Mouse (Mus musculus): ENCODE data around the gene Gm7544.
"Not testable (repeated sequence)": the region's sequence is repeated elsewhere in the genome, so short reads cannot be mapped to it uniquely, and the experiment has no call there.

Gm7544 gene

DNA sequence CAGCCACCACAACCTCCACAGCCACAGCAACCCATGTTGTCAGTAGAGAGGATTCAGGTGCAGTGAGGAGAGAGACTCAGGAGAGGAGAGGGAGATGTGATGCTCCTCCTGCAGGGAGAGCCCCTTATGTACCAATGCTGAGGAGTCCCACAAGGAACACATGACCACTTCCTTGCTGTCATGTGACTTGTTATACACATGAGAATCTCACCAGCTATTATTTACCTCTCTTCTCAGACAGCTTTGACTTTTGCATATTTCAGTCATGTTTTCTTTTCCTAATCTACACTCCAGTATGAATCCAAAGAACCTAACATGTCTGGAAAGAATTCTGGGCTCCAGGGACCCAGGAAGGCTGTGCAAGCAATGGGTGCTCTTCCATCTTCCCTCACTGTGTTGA is at the start of gene Gm7544:
TSS of gene Gm7544 (minus strand) at position 101 of the 400 bp plus-strand sequence.
- DNase-seq (ENCODE audit: inconsistent age in 2 of 2, low spot score in 1 of 2) = not testable (repeated sequence)

DNA sequence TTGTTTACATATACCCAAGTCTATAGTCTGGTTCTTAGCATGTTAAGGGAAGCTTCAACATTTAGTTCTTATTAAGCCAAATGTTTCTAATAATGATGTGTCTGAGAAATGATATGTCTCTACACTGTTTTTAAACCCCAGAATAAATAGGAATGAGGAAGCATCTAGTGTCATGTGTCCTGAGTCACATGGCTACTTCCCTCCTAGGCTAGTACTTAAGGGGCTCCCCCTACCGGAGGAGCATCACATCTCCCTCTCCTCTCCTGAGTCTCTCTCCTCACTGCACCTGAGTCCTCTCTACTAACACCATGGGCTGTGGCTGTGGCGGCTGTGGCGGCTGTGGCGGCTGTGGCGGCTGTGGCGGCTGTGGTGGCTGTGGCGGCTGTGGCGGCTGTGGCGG is 44.5 kb upstream of the Gm7544 start, which contains the start of gene Gm47959:
TSS of gene Gm47959 (plus strand) at position 243 of the 400 bp plus-strand sequence.
- not testable (repeated sequence) for DNase-seq (ENCODE audit: inconsistent age in 2 of 2, low spot score in 1 of 2)

DNA sequence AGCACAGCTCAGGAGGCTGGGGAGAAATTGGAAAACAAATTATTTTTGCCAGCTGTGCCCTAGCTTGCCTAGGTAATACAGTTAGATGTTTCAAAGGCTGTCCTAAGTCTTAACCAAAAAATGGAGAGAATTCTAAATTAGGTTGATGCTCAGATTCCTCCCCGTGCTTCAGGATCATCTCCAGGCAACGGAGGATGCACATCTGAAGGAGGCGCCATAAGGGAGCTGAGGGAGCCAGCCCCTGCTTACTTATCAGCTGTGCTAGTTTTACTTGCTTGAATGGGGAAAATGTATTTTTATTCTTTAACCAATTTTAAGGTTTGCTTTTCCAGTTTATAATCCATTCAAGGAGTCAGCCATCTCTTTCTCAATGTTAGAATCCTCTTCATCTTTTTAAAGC is 38.1 kb upstream of the Gm7544 start:
- no peak for DNase-seq (ENCODE audit: inconsistent age in 2 of 2, low spot score in 1 of 2)

GRCm38 (mm10) chr1:82992093-82992492 is 36.3 kb upstream of the Gm7544 start:
- no peak for DNase-seq (ENCODE audit: inconsistent age in 2 of 2, low spot score in 1 of 2)

DNA sequence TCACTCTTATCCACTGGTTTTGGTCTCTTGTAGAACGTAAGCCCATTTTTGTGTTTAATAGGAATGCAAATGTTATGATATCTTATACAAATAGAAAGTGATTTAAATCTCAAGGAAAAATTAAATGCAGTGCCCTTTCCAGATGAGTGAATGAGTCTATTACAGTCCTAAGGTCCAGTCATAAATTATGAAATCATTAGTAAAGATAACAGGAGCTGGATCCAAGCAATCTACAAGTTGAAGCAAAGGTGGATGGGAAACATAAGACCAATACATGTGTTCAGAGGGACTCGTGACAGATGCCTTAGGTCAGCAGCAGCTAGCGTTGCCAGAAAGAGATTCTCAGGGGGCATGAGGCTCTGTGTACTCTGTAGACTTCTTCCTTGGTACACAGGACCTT is 35.8 kb upstream of the Gm7544 start:
- DNase-seq (ENCODE audit: inconsistent age in 2 of 2, low spot score in 1 of 2) = no peak

- no peak for DNase-seq (ENCODE audit: inconsistent age in 2 of 2, low spot score in 1 of 2)
Measured at GRCm38 (mm10) chr1:82991062-82991461, 35.2 kb upstream of the Gm7544 start.

- DNase-seq (ENCODE audit: inconsistent age in 2 of 2, low spot score in 1 of 2) = peak in 1 of 2 experiments; percentile 90
Measured at GRCm38 (mm10) chr1:82987530-82988198, 31.9 kb upstream of the Gm7544 start.

DNA sequence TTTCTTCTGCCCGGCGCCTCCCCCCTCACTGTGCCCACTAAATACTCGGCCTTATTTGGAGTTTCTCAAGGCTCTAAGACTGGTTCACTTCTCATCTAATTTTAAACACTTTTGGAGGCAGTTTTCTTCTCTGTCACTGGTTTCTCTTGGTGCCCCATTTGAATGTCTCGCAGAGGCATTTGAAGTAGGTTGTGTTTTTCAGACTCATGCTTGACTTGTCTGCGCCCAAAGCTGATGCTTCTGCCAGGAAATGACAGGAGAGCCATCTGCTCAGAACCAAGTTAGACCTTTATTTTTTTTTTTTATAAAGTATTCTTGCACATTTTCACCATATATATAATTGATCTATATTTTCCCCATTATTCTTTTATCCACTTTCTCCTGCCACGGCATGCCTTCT is 30.9 kb upstream of the Gm7544 start:
- DNase-seq (ENCODE audit: inconsistent age in 2 of 2, low spot score in 1 of 2) = no peak

GRCm38 (mm10) chr1:82977840-82978239 is 22.0 kb upstream of the Gm7544 start:
- DNase-seq (ENCODE audit: inconsistent age in 2 of 2, low spot score in 1 of 2) = no peak

DNA sequence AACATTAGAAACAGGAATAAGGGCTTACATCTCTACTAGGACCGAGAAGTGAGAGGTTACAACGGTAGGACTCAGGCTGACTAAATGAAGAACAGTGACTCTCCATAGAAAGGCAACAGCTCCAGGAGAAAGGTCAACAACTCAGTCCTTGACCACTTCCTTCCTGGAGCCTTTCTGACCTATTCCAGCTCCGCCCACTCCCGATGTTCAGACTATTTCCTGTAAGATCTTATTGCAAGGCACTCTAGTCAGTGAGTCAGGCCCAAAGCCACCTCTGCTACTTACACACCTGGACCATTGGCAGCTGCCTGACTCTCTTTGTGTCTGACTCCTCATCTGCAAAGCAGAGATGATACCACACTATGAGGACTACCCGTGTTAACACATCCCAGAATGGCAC is 19.9 kb upstream of the Gm7544 start:
- DNase-seq (ENCODE audit: inconsistent age in 2 of 2, low spot score in 1 of 2) = peak in 1 of 2 experiments; percentile 52

GRCm38 (mm10) chr1:82974342-82974741 is 18.5 kb upstream of the Gm7544 start:
- DNase-seq (ENCODE audit: inconsistent age in 2 of 2, low spot score in 1 of 2) = peak in 1 of 2 experiments; percentile 36

DNA sequence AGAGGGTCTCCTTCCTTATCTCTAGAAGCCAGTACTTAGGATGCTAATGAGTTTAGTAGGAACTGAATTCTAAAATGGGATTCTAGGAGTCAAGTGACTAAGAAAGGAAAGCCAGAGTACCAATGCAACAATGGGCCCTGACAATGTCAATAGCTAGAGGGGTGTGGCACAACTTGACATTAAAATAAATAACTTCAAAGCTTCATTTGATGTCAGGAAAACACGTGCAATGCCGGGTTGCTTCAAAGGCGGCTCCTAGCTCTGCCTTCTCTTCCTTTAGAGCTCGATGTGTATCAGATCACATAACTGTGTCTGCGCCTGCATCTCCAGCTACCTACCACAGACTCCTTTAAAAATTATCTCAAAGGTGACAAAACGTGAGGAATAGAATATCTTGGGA is 18.1 kb upstream of the Gm7544 start:
- no peak for DNase-seq (ENCODE audit: inconsistent age in 2 of 2, low spot score in 1 of 2)

DNA sequence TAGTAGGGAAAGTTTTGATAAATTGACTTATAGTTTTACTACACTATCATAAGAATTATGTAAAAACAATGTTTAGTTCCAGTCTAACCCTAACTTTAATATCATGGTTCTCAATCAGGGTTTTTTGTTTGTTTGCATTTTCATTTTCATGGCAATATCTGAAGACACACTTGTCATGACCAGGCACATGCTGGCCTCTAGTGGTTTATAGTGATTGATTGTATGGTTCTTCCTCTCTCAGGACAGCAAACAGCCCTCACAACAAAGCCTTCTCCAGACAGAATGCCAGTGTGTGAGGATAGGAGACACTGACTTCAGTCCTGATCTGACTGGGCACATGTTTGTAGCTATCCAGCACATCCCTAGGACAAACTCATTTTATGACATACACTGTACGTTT is 17.4 kb upstream of the Gm7544 start:
- peak in 1 of 2 experiments; percentile 35 for DNase-seq (ENCODE audit: inconsistent age in 2 of 2, low spot score in 1 of 2)

- peak; percentile 62 to 79 for DNase-seq (ENCODE audit: inconsistent age in 2 of 2, low spot score in 1 of 2)
Measured at GRCm38 (mm10) chr1:82972046-82972445, 16.2 kb upstream of the Gm7544 start.

- DNase-seq (ENCODE audit: inconsistent age in 2 of 2, low spot score in 1 of 2) = no peak
Measured at GRCm38 (mm10) chr1:82966413-82966812, 10.6 kb upstream of the Gm7544 start.

GRCm38 (mm10) chr1:82959870-82960385 is 4.1 kb upstream of the Gm7544 start, which contains the start of gene Gm47955:
TSS of gene Gm47955 (plus strand) at chr1:82960286.
- DNase-seq (ENCODE audit: inconsistent age in 2 of 2, low spot score in 1 of 2) = no peak

DNA sequence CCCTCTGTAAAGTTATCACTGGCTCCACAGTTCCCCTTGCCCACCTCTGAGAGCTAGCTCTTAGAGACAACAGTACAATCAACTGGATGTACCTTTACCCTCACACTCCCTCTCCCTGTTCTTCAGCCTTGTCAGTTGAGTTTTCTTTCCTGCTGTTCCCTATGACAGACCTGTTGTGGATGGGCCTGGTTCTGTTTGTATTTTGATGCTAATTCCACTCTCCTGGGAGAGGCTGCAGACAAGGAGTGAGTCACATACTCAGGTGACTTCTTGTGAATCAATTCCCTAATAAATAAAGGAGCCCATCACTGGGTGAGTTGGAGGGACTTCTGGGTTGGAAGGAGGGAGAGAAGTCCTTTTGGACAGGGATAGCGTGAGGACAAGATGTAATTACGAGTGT is 7.2 kb downstream of the Gm7544 start:
- DNase-seq (ENCODE audit: inconsistent age in 2 of 2, low spot score in 1 of 2) = no peak

DNA sequence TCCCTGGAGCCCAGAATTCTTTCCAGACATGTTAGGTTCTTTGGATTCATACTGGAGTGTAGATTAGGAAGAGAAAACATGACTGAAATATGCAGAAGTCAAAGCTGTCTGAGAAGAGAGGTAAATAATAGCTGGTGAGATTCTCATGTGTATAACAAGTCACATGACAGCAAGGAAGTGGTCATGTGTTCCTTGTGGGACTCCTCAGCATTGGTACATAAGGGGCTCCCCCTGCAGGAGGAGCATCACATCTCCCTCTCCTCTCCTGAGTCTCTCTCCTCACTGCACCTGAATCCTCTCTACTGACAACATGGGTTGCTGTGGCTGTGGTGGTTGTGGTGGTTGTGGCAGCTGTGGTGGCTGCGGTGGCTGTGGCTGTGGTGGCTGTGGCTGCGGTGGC is 9.8 kb downstream of the Gm7544 start:
- DNase-seq (ENCODE audit: inconsistent age in 2 of 2, low spot score in 1 of 2) = not testable (repeated sequence)

GRCm38 (mm10) chr1:82943295-82943694 is 12.5 kb downstream of the Gm7544 start, which contains the start of gene A030003K21Rik:
TSS of gene A030003K21Rik (minus strand) at chr1:82943388.
- not testable (repeated sequence) for DNase-seq (ENCODE audit: inconsistent age in 2 of 2, low spot score in 1 of 2)

- not testable (repeated sequence) for DNase-seq (ENCODE audit: inconsistent age in 2 of 2, low spot score in 1 of 2)
Measured at GRCm38 (mm10) chr1:82942505-82942904, 13.3 kb downstream of the Gm7544 start.

GRCm38 (mm10) chr1:82938666-82939065 is 17.1 kb downstream of the Gm7544 start:
- DNase-seq (ENCODE audit: inconsistent age in 2 of 2, low spot score in 1 of 2) = no peak

DNA sequence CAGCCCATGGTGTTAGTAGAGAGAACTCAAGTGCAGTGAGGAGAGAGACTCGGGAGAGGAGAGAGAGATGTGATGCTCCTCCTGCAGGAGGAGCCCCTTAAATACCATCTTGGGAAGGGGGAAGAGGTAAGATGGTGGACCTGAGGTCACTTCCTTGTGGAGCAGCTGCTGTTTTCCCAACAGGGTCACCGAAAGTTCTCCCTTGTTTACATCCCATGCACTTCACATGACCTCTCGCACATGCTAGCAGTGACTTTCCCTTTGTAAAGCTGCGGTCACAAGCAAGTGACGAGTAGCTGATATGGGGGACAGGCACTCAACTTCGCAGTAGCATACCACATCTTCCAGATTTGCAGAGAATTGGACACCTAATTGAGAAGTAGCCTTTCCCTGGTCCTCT is 24.5 kb downstream of the Gm7544 start, which contains the start of gene Gm6217:
TSS of gene Gm6217 (minus strand) at position 74 of the 400 bp plus-strand sequence.
- not testable (repeated sequence) for DNase-seq (ENCODE audit: inconsistent age in 2 of 2, low spot score in 1 of 2)
